Mouse (Mus musculus): ENCODE measurements around the gene Olfr506. TPM values are rescaled to one million over a fixed set of nuclear protein-coding genes. Genes with fewer than 3 reads are reported as not detected.
"Not testable (repeated sequence)": the region's sequence is repeated elsewhere in the genome, so short reads cannot be mapped to it uniquely, and the experiment has no call there.

Olfr506 gene
- not detected in 2 replicates for polyA plus RNA-seq (2012; ENCODE audit: insufficient read depth, low replicate concordance)

DNA sequence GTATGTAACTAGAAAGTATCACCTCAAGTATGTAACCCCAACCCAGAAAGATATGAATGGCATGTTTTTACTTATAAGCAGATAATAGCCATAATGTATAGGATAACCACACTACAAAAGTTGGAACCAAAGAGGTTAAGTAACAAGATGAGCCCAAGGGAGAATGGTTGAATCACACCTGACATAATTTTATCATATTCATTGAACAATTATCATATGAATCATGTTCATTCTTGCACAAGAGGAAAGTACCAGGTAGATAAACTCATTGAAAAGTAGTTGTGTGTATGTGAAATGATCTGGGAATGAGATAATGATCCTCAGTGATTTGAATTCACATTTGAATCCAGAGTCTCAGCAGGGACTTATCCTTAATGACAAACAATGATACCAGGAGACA lies at the start of gene Olfr506:
Olfr506 (plus strand) TSS at position 301 of the 400 bp plus-strand sequence.
- Histone ChIP-seq H3K4me1 (no peaks in the 10 kb centered on the region), H3K36me3 (replicated peaks; ENCODE audit: low read length) (no peaks in the 10 kb centered on the region), H3K4me3 (replicated peaks) (no peak within 1 kb of the TSS), H3K9me3 (peaks cover 4% of the 10 kb centered on the region; the same call in 1 of the 2 replicates), H3K27me3 (replicated peaks) (no peaks in the 10 kb centered on the region)
- TF ChIP-seq GATA1 (IDR thresholded peaks at IDR 0.05; ENCODE audit: borderline replicate concordance, low read length) (no peak), FLI1 (IDR thresholded peaks at IDR 0.05; ENCODE audit: low read length) (no peak)

DNA sequence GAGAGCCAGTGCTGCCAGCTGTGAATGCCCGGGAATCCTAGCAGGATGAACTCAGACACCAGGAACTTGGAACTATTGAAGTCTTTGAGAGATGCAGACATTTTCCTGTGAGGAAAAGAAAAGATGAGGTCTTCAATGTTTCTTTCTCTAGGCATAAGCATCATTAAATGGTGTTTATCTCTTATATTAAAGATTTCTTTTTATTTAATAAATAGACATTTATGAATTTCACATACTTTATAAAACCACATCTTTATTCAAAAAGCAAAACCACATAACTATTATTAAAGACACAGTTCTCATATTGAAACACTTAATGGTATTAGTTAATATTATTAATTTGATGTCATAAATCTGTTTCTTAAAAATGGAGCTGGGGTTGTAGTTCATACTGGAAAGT lies 44.9 kb upstream of the Olfr506 start, which contains the start of gene Olfr504:
Olfr504 (minus strand) TSS at position 101 of the 400 bp plus-strand sequence.
- Histone ChIP-seq H3K9me3 (peaks cover 20% of the 10 kb centered on the region), H3K27me3 (replicated peaks) (no peaks in the 10 kb centered on the region), H3K4me1 (no peaks in the 10 kb centered on the region), H3K36me3 (replicated peaks; ENCODE audit: low read length) (no peaks in the 10 kb centered on the region), H3K4me3 (replicated peaks) (no peak within 1 kb of the TSS)
- TF ChIP-seq FLI1 (IDR thresholded peaks at IDR 0.05; ENCODE audit: low read length): no peak

DNA sequence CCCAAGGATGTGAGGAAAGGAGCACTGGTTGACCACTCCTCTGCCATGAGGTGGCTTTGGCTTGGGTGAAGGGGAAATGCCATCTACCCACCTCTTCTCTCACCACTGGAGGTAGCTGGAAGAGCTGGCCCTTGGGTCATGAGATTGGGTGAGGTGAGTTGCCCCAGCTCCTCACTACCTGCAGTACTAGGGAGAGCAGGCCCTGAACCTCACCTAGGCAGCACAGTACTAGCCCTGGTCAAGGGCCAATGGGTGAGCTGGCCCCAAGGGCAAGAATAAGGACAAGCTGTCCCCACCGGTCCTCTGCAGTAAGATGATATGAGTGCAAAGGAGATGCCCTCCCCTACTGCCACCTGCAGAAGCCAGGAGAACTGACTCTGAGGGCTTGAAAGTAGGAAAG lies 20.8 kb upstream of the Olfr506 start:
- Histone ChIP-seq H3K4me3 (replicated peaks) (no peak overlapping the region), H3K9me3 (peaks cover 15% of the 10 kb centered on the region), H3K36me3 (replicated peaks; ENCODE audit: low read length) (no peaks in the 10 kb centered on the region), H3K4me1 (no peaks in the 10 kb centered on the region), H3K27me3 (replicated peaks) (no peaks in the 10 kb centered on the region)
- no peak for TF ChIP-seq GATA1 (IDR thresholded peaks at IDR 0.05; ENCODE audit: borderline replicate concordance, low read length)
- no peak for TF ChIP-seq FLI1 (IDR thresholded peaks at IDR 0.05; ENCODE audit: low read length)

DNA sequence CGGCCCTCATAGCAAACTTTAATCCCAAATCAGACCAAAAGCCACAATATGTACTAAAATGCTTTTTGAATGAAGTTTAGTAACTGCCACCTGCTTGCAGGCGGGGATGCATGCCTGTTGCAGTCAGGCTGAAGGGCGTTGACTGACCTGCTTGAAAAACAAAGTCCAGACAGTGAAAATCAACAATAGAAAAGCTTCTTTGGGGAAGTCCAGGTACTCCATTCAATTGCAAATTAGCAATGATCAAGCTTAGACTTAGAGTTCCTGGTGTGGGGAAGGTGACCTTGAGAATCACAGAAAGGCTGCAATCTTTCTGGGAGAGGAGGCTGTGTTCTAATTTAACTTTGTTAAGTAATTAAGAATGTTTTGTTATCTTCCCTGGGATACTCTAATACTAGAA lies 8.7 kb upstream of the Olfr506 start:
- not testable (repeated sequence) for H3K4me1 ChIP-seq; H3K36me3 ChIP-seq (replicated peaks; ENCODE audit: low read length); H3K4me3 ChIP-seq (replicated peaks); H3K27me3 ChIP-seq (replicated peaks)
- peaks cover 11% of the 10 kb centered on the region; the same call in 1 of the 2 replicates for H3K9me3 ChIP-seq

DNA sequence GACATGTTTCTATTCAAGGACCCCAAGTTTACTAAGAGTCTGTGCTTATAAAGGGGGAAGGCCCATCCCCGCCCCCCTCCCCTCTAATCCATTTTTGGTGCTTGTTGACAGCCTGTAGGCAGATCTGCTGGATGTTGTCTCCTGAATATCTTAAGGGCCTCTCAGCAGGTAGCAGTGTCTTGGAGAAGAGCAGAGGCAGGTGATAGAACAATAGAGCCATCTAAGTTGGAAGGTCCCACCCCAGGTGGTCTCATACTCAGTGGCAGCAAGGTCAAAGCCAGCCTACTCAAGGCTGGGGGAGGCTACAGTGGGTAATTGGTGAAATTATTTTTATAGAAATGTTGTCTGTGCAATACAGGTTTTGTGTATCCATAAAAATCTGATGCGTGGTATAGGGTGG lies 3.5 kb downstream of the Olfr506 start:
- Histone ChIP-seq H3K4me3 (replicated peaks) (no peak overlapping the region), H3K4me1 (no peaks in the 10 kb centered on the region), H3K27me3 (replicated peaks) (no peaks in the 10 kb centered on the region)

DNA sequence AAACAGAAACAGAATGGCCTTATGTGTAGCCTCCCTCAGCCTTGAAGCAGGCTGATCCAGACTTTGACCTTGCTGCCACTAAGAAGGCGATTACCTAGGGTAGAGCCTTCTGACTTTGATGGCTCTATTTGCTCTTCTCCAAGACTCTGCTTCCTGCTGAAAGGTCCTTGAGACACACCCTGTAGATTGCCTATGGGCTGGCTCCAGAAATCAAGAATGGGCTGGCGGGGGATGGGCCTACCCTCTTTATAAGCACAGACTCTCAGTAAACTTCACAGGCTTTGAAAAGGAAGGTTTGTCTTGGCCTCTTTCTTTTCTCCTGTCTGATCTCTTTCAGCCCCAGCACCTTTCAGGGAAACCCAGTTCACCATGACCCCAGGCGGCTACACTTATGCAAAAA lies 6.2 kb downstream of the Olfr506 start:
- not testable (repeated sequence) for H3K4me1 ChIP-seq; H3K36me3 ChIP-seq (replicated peaks; ENCODE audit: low read length); H3K27me3 ChIP-seq (replicated peaks); H3K4me3 ChIP-seq (replicated peaks); H3K9me3 ChIP-seq

More for the DNA sequence above, 3.5 kb downstream of the Olfr506 start:
- TF ChIP-seq GATA1 (IDR thresholded peaks at IDR 0.05; ENCODE audit: borderline replicate concordance, low read length) (no peak), FLI1 (IDR thresholded peaks at IDR 0.05; ENCODE audit: low read length) (no peak)
- H3K9me3 ChIP-seq: no peaks in the 10 kb centered on the region
- H3K36me3 ChIP-seq (replicated peaks; ENCODE audit: low read length): no peaks in the 10 kb centered on the region

DNA sequence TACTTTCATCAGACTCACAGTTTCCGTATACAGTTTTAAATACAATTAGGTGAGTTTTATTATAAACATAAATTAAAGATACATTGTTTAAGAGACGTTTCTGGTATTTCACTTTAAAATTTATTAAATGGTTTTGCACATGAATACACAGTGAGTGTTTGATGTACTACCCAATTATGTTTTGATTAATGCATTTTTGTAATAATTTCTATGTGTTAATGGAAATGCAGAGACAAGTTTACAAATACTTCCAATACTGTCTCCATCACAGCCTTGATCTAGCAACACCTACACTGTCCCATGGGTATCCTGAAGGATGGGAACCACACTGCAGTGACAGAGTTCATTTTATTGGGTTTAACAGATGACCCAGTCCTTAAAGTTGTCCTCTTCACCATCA lies 10.9 kb downstream of the Olfr506 start, which contains the start of gene Olfr507:
Olfr507 (plus strand) TSS at position 301 of the 400 bp plus-strand sequence.
- no peaks in the 10 kb centered on the region for H3K36me3 ChIP-seq (replicated peaks; ENCODE audit: low read length)
- TF ChIP-seq GATA1 (IDR thresholded peaks at IDR 0.05; ENCODE audit: borderline replicate concordance, low read length) (no peak), FLI1 (IDR thresholded peaks at IDR 0.05; ENCODE audit: low read length) (no peak)
- 0 out of 2 replicates have a peak, but pooled peaks cover 3% of the 10 kb centered on the region for H3K9me3 ChIP-seq
- H3K4me3 ChIP-seq (replicated peaks): no peak within 1 kb of the TSS
- no peaks in the 10 kb centered on the region for H3K27me3 ChIP-seq (replicated peaks)
- H3K4me1 ChIP-seq: no peaks in the 10 kb centered on the region

DNA sequence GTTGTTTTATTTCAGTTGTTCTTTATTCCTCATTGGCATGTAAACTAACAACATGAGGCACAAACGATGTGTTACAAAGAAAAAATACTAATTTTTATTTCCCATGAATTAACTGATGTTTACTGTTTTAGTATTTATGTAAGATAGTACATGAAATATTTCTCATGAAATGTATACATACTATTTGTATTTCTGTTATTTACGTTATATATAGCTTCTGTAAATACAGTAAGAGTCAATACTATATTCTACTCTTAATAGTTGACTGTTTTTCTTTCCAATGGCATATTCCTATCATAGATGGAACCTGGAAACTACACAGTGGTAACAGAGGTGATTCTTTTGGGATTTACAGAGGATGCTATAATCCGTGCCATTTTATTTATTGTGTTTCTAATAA lies 19.1 kb downstream of the Olfr506 start, which contains the start of gene Olfr508:
Olfr508 (plus strand) TSS at position 301 of the 400 bp plus-strand sequence.
- Histone ChIP-seq H3K36me3 (replicated peaks; ENCODE audit: low read length) (no peaks in the 10 kb centered on the region), H3K9me3 (peaks cover 7% of the 10 kb centered on the region; the same call in 1 of the 2 replicates), H3K4me1 (no peaks in the 10 kb centered on the region), H3K4me3 (replicated peaks) (no peak within 1 kb of the TSS), H3K27me3 (replicated peaks) (no peaks in the 10 kb centered on the region)
- TF ChIP-seq FLI1 (IDR thresholded peaks at IDR 0.05; ENCODE audit: low read length) (no peak), GATA1 (IDR thresholded peaks at IDR 0.05; ENCODE audit: borderline replicate concordance, low read length) (no peak)

DNA sequence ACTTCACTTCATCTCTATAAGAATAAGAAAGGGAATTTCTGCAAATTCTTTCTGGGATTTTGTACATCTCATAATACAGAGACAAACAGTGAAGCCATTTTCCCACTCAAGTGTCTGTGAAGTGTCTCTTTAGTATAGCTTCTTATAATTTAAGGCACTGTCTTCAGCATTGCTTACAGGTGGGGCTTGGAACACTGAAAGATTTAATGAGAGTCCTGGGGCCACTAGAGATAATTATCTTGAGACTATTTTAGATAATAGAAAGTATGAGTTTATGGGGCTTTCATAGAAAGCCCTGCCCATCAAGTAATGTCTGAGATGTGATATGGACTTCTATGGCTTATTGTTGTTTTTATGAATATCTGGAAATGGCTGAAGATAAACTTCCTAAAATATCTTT lies 41.2 kb downstream of the Olfr506 start, which contains the start of gene Olfr509:
Olfr509 (minus strand) TSS at position 101 of the 400 bp plus-strand sequence.
- Histone ChIP-seq H3K36me3 (replicated peaks; ENCODE audit: low read length) (no peaks in the 10 kb centered on the region), H3K4me1 (no peaks in the 10 kb centered on the region), H3K9me3 (no peaks in the 10 kb centered on the region), H3K27me3 (replicated peaks) (no peaks in the 10 kb centered on the region), H3K4me3 (replicated peaks) (no peak within 1 kb of the TSS)
- TF ChIP-seq FLI1 (IDR thresholded peaks at IDR 0.05; ENCODE audit: low read length) (no peak), GATA1 (IDR thresholded peaks at IDR 0.05; ENCODE audit: borderline replicate concordance, low read length) (no peak)

DNA sequence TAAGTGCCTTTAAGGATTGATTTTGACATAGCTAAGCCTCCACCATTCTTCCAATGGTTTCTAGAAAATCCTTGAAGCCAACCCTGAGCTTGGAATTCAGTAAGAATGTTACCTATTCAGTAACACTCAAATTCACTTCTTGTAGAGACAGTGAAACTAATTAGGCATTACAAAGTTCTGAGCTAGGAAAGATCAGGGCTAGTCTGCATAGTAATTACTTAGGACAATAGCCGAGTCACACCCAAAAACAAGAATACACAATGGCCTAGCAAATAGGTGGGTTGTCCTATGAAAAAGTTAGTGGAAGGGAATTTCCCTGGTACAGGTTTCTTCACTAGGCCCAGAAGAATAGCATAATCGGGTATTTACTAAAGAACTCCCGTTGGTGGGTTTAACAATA lies 51.8 kb downstream of the Olfr506 start:
- no peaks in the 10 kb centered on the region for H3K27me3 ChIP-seq (replicated peaks)
- H3K4me1 ChIP-seq: no peaks in the 10 kb centered on the region
- no peak overlapping the region for H3K4me3 ChIP-seq (replicated peaks)
- H3K36me3 ChIP-seq (replicated peaks; ENCODE audit: low read length): no peaks in the 10 kb centered on the region
- no peak for TF ChIP-seq FLI1 (IDR thresholded peaks at IDR 0.05; ENCODE audit: low read length)
- no peak for TF ChIP-seq GATA1 (IDR thresholded peaks at IDR 0.05; ENCODE audit: borderline replicate concordance, low read length)
- 0 out of 2 replicates have a peak, but pooled peaks cover 4% of the 10 kb centered on the region for H3K9me3 ChIP-seq

Other genes starting within 250 kb of the Olfr506 start
- not detected in 2 replicates for gene Olfr494, start 245.5 kb upstream of the Olfr506 start, polyA plus RNA-seq (2012; ENCODE audit: insufficient read depth, low replicate concordance)
- not detected in 2 replicates for gene Olfr495, start 217.6 kb upstream of the Olfr506 start, polyA plus RNA-seq (2012; ENCODE audit: insufficient read depth, low replicate concordance)
- gene Olfr497, start 190.4 kb upstream of the Olfr506 start, polyA plus RNA-seq (2012; ENCODE audit: insufficient read depth, low replicate concordance): not detected in 2 replicates
- gene Olfr498, start 145.5 kb upstream of the Olfr506 start, polyA plus RNA-seq (2012; ENCODE audit: insufficient read depth, low replicate concordance): not detected in 2 replicates
- gene Olfr502, start 85.7 kb upstream of the Olfr506 start, polyA plus RNA-seq (2012; ENCODE audit: insufficient read depth, low replicate concordance): not detected in 2 replicates
- gene Olfr503, start 66.3 kb upstream of the Olfr506 start, polyA plus RNA-seq (2012; ENCODE audit: insufficient read depth, low replicate concordance): not detected in 2 replicates
- not detected in 2 replicates for gene Olfr504, start 45.0 kb upstream of the Olfr506 start, polyA plus RNA-seq (2012; ENCODE audit: insufficient read depth, low replicate concordance)
- not detected in 2 replicates for gene Olfr507, start 11.0 kb downstream of the Olfr506 start, polyA plus RNA-seq (2012; ENCODE audit: insufficient read depth, low replicate concordance)
- gene Olfr508, start 19.2 kb downstream of the Olfr506 start, polyA plus RNA-seq (2012; ENCODE audit: insufficient read depth, low replicate concordance): 0.06 TPM in 1 of 2 replicates, not detected in the other
- gene Olfr509, start 41.1 kb downstream of the Olfr506 start, polyA plus RNA-seq (2012; ENCODE audit: insufficient read depth, low replicate concordance): not detected in 2 replicates
- not detected in 2 replicates for gene Olfr510, start 55.6 kb downstream of the Olfr506 start, polyA plus RNA-seq (2012; ENCODE audit: insufficient read depth, low replicate concordance)
- gene Olfr512, start 102.5 kb downstream of the Olfr506 start, polyA plus RNA-seq (2012; ENCODE audit: insufficient read depth, low replicate concordance): 0.15 TPM in 1 of 2 replicates, not detected in the other
- gene Olfr513, start 140.2 kb downstream of the Olfr506 start, polyA plus RNA-seq (2012; ENCODE audit: insufficient read depth, low replicate concordance): not detected in 2 replicates
- gene Olfr514, start 215.2 kb downstream of the Olfr506 start, polyA plus RNA-seq (2012; ENCODE audit: insufficient read depth, low replicate concordance): not detected in 2 replicates
- not detected in 2 replicates for gene Olfr516, start 239.7 kb downstream of the Olfr506 start, polyA plus RNA-seq (2012; ENCODE audit: insufficient read depth, low replicate concordance)

All from megakaryocyte, embryonic 14.5 days (primary cell).